Mouse (Mus musculus): ENCODE results near the gene Fbxl17.

- TF ChIP-seq POLR2A (IDR thresholded peaks at IDR 0.05; ENCODE audit: insufficient read length, low read depth) (no peak), MAX (IDR thresholded peaks at IDR 0.05; ENCODE audit: low read depth) (no peak), MYOD1 (IDR thresholded peaks at IDR 0.05; ENCODE audit: control insufficient read depth in 1 of 3, insufficient read length in 2 of 3, low read depth in 2 of 3) (no peak), E2F4 (IDR thresholded peaks at IDR 0.05; ENCODE audit: insufficient read depth) (no peak), USF1 (IDR thresholded peaks at IDR 0.05; ENCODE audit: low read depth) (no peak), MYOG (IDR thresholded peaks at IDR 0.05; ENCODE audit: control insufficient read depth in 1 of 3, insufficient read depth in 1 of 3, insufficient read length in 2 of 3, low read depth in 2 of 3) (no peak)
Observed at GRCm38 (mm10) chr17:63366045-63366444, 133.8 kb downstream of the Fbxl17 start.

Measured in myocyte (in vitro differentiated cells).